Mouse (Mus musculus) layer of hippocampus, postnatal 14 days (tissue): ENCODE data around the gene Spint5. TPM values are rescaled to one million over a fixed set of nuclear protein-coding genes. Genes with fewer than 3 reads are reported as not detected.
A peak's percentile ranks its signal among the peaks of the same experiment; 100 is the strongest.

Source experiments
- DNase-seq, 2 experiments: peaks; one replicate each; pipeline ENCODE4 v3.0.0; 2021 to 2022; ENCODE audit warnings: low spot score in 2 of 2, mixed read lengths in 1 of 2
- total RNA-seq, 2 experiments: library from RNA; stranded (reverse); gene quantifications; 2 replicates each; pipeline ENCODE4 v1.2.3; 2021

Spint5 gene
- total RNA-seq, 2 experiments from 2014 or later: not detected

- DNase-seq: no peak
Measured at GRCm38 (mm10) chr2:164735446-164735845, 20.3 kb downstream of the Spint5 start.

- no peak for DNase-seq
Measured at GRCm38 (mm10) chr2:164737377-164738090, 22.4 kb downstream of the Spint5 start.

GRCm38 (mm10) chr2:164739876-164740275 is 24.8 kb downstream of the Spint5 start:
- no peak for DNase-seq

- DNase-seq: no peak
Measured at GRCm38 (mm10) chr2:164744987-164745386, 29.9 kb downstream of the Spint5 start.

- DNase-seq: peak; percentile 90 to 95
Measured at GRCm38 (mm10) chr2:164745843-164746479, 30.9 kb downstream of the Spint5 start, which contains the start of the genes Wfdc3 and Dnttip1. Wfdc3 (minus strand) TSS chr2:164745931. Dnttip1 (plus strand) TSS chr2:164745983.

GRCm38 (mm10) chr2:164746693-164747092 is 31.6 kb downstream of the Spint5 start:
- no peak for DNase-seq

GRCm38 (mm10) chr2:164748191-164748590 is 33.1 kb downstream of the Spint5 start:
- DNase-seq: no peak

- DNase-seq: no peak
Measured at GRCm38 (mm10) chr2:164748991-164749390, 33.9 kb downstream of the Spint5 start.

- no peak for DNase-seq
Measured at GRCm38 (mm10) chr2:164752454-164752853, 37.3 kb downstream of the Spint5 start.

GRCm38 (mm10) chr2:164754105-164754504 is 39.0 kb downstream of the Spint5 start:
- DNase-seq: no peak

GRCm38 (mm10) chr2:164754800-164755199 is 39.7 kb downstream of the Spint5 start:
- DNase-seq: no peak

GRCm38 (mm10) chr2:164757841-164758240 is 42.7 kb downstream of the Spint5 start:
- DNase-seq: no peak

GRCm38 (mm10) chr2:164758692-164759091 is 43.6 kb downstream of the Spint5 start:
- no peak for DNase-seq

- DNase-seq: no peak
Measured at GRCm38 (mm10) chr2:164760059-164760833, 45.1 kb downstream of the Spint5 start.

GRCm38 (mm10) chr2:164761502-164761901 is 46.4 kb downstream of the Spint5 start:
- peak in 1 of 2 experiments; percentile 17 for DNase-seq

GRCm38 (mm10) chr2:164761971-164762370 is 46.9 kb downstream of the Spint5 start:
- DNase-seq: no peak

- DNase-seq: no peak
Measured at GRCm38 (mm10) chr2:164762593-164762992, 47.5 kb downstream of the Spint5 start.

- peak in 1 of 2 experiments; percentile 39 for DNase-seq
Measured at GRCm38 (mm10) chr2:164765841-164766240, 50.7 kb downstream of the Spint5 start.
